In the genomic region with DNA sequence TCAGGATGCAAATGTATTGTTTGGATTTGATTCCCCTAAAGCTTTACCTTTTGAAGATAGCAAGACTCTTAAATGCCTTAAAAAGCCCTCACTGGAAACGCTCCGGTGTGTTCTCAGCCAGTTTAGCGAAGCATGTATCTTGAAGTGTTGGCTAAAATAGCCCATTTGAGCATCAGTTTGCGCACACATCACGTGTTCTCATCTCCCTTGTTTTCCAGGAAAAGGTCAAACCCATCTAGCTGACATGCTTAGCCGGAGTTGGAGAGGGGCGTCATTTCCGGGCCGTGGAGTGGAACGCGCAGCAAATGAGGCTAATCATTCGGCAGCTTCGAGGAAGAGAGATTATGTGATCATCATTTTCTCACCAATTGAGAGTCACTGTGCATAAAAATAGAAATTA, we compare ENCODE assay signal across 11 mouse cellular contexts. TPM values are rescaled to one million over a fixed set of nuclear protein-coding genes. Genes with fewer than 3 reads are reported as not detected.
A peak's percentile ranks its signal among the peaks of the same experiment; 100 is the strongest.
DNase-seq lines count a peak whose midpoint lies in the region; ATAC-seq and TF ChIP-seq lines count a peak whose summit lies in the region.
"Had no signal": no experiment of that assay in that cellular context is flagged by ENCODE, and none has a peak within 500 bp of the region (broad histone marks: within the 10 kb centered on the region; RNA-seq: fewer than 3 reads in every experiment).

No protein-coding gene starts in this region.

- no peak for ATAC-seq in midbrain, postnatal 0 days (ENCODE audit: low FRiP score)

- TF ChIP-seq POLR2A in cortical plate, adult 2 months (IDR thresholded peaks at IDR 0.05; ENCODE audit: extremely low read depth, insufficient read depth, low read length), result peak; percentile 42; the same call in 1 of the 2 replicates

- no peak for TF ChIP-seq CTCF in cortical plate, adult 2 months (IDR thresholded peaks at IDR 0.05; ENCODE audit: extremely low read depth, insufficient read depth, low read length)
- TF ChIP-seq CTCF in layer of hippocampus, adult 2 months (conservative IDR thresholded peaks at IDR 0.05), result no peak
- TF ChIP-seq CTCF in midbrain, postnatal 0 days (IDR thresholded peaks at IDR 0.05), result no peak

- no peaks in the 10 kb centered on the region for H3K36me3 ChIP-seq in midbrain, postnatal 0 days (ENCODE audit: insufficient read depth, low read length)
- H3K36me3 ChIP-seq: embryonic facial prominence, embryonic 15.5 days; limb, embryonic 12.5 days had no signal

- peak overlapping the region; percentile 17 for H3K4me3 ChIP-seq in cortical plate, adult 2 months (ENCODE audit: insufficient read depth, low read length)
- peak overlapping the region; percentile 44 for H3K4me3 ChIP-seq in layer of hippocampus, adult 2 months
- no peak overlapping the region for H3K4me3 ChIP-seq in midbrain, postnatal 0 days (ENCODE audit: low read depth, low read length)
- H3K4me3 ChIP-seq: embryonic facial prominence, embryonic 15.5 days; limb, embryonic 12.5 days had no signal

- intact Hi-C loops in heart, postnatal 10 days (cut with DNase I), result no loop called here

- no peak overlapping the region for H3K27ac ChIP-seq in cortical plate, adult 2 months (ENCODE audit: insufficient read depth, low read length)
- peak overlapping the region; percentile 52; the same call in 1 of the 2 replicates for H3K27ac ChIP-seq in layer of hippocampus, adult 2 months
- no peak overlapping the region for H3K27ac ChIP-seq in midbrain, postnatal 0 days (ENCODE audit: low read depth, low read length)
- H3K27ac ChIP-seq: embryonic facial prominence, embryonic 15.5 days; limb, embryonic 12.5 days had no signal

- DNase-seq in heart, adult 11 months, result peak; percentile 31
- DNase-seq in heart, postnatal 10 days, result no peak
- DNase-seq in layer of hippocampus, adult 2 months (ENCODE audit: low spot score in 2 of 2), result peak; percentile 41 to 61
- DNase-seq in midbrain, postnatal 0 days (ENCODE audit: low spot score), result peak; percentile 34
- DNase-seq in embryo, embryonic 10 days (ENCODE audit: low spot score), result no peak
- DNase-seq in ovary, postnatal 14 days (ENCODE audit: low spot score), result no peak
- DNase-seq in cerebellum, adult 11 months, result no peak
- DNase-seq: cerebellum, adult 9-10 months had no signal

- no peak overlapping the region for H3K9ac ChIP-seq in midbrain, postnatal 0 days (replicated peaks; ENCODE audit: low read length, poor library complexity, severe bottlenecking)
- H3K9ac ChIP-seq: embryonic facial prominence, embryonic 15.5 days; limb, embryonic 12.5 days had no signal

- H3K4me2 ChIP-seq in midbrain, postnatal 0 days (ENCODE audit: low read depth, low read length, poor library complexity, severe bottlenecking), result peak overlapping the region; percentile 30
- H3K4me2 ChIP-seq: embryonic facial prominence, embryonic 15.5 days; limb, embryonic 12.5 days had no signal

- WGBS in midbrain, postnatal 0 days, result 50% methylated on average over 13 of the region's 13 CpGs

- no peaks in the 10 kb centered on the region for H3K4me1 ChIP-seq in cortical plate, adult 2 months (ENCODE audit: control insufficient read depth, insufficient read depth, low read length)
- no peaks in the 10 kb centered on the region for H3K4me1 ChIP-seq in midbrain, postnatal 0 days (ENCODE audit: insufficient read depth, low read length)
- H3K4me1 ChIP-seq: embryonic facial prominence, embryonic 15.5 days had no signal

- no peaks in the 10 kb centered on the region for H3K9me3 ChIP-seq in midbrain, postnatal 0 days (ENCODE audit: low read length)
- H3K9me3 ChIP-seq: embryonic facial prominence, embryonic 15.5 days; limb, embryonic 12.5 days had no signal

- no peaks in the 10 kb centered on the region for H3K27me3 ChIP-seq in midbrain, postnatal 0 days (ENCODE audit: insufficient read depth, low read length)
- H3K27me3 ChIP-seq: embryonic facial prominence, embryonic 15.5 days; limb, embryonic 12.5 days had no signal

RNA-seq across cellular contexts. Expression of gene Rasgef1b, which starts 24.5 kb away (rescaled TPM):
- 10 to 100 TPM; 12.0 to 12.3 TPM for total RNA-seq in heart, postnatal 10 days (2021)
- polyA plus RNA-seq in cortical plate, adult 2 months (2012; rRNA removed), result 55.4 and 63.5 TPM in 2 replicates
- total RNA-seq in layer of hippocampus, adult 2 months (2021), result 10 to 100 TPM; 11.1 to 11.9 TPM
- total RNA-seq in midbrain, postnatal 0 days (2014; rRNA removed), result 43.4 and 44.6 TPM in 2 replicates
- polyA plus RNA-seq in midbrain, postnatal 0 days (2015; fragmentation: Nextera tagmentation; extraction: Ambion mirVana), result 30.3 and 36.0 TPM in 2 replicates

Comparison
In these comparisons a context has a peak if more than half of its experiments do, and no peak if none do; other contexts are left out.
1. DNase-seq: peak in heart, adult 11 months (single experiment), layer of hippocampus, adult 2 months (2 of 2) and midbrain, postnatal 0 days (single experiment); none in heart, postnatal 10 days (0 of 2), embryo, embryonic 10 days (single experiment), ovary, postnatal 14 days (single experiment) and cerebellum, adult 11 months (single experiment).